Mouse (Mus musculus) ES-E14 (cell line): ENCODE results near the gene Btbd3. TPM values are rescaled to one million over a fixed set of nuclear protein-coding genes. Genes with fewer than 3 reads are reported as not detected.
A peak's percentile ranks its signal among the peaks of the same experiment; 100 is the strongest.

ENCODE experiments used
- DNase-seq: peaks from one replicate; pipeline ENCODE4 v3.0.0-alpha.2; 2013; ENCODE audit warnings: low read depth, low spot score
- H3K27ac ChIP-seq: 2 replicates; pipeline ENCODE4 v1.5.1; 2012; ENCODE audit warnings: low read depth, mild to moderate bottlenecking, low read length, moderate library complexity, mixed read lengths; ENCODE audit not compliant: poor library complexity, insufficient read depth, severe bottlenecking
- H3K36me3 ChIP-seq: 2 replicates; pipeline ENCODE4 v1.6.1; 2012; ENCODE audit warnings: mild to moderate bottlenecking, low read length, moderate library complexity, mixed read lengths; ENCODE audit not compliant: control insufficient read depth, poor library complexity, insufficient read depth, severe bottlenecking
- H3K4me1 ChIP-seq, 2 experiments: fragments of 150-350 bp in 1 of 2; sonication (generic) in 1 of 2; 2 replicates each; pipeline ENCODE4 v1.6.1; 2012; ENCODE audit warnings: low read length in 2 of 2, mild to moderate bottlenecking in 1 of 2, mixed read lengths in 1 of 2; ENCODE audit not compliant: control insufficient read depth in 2 of 2, insufficient read depth in 2 of 2, poor library complexity in 1 of 2
- H3K4me3 ChIP-seq, 2 experiments: fragments of 150-350 bp in 1 of 2; sonication (generic) in 1 of 2; 2 replicates each; pipeline ENCODE4 v1.5.1; 2012; ENCODE audit warnings: low read length in 2 of 2, low read depth in 1 of 2, mild to moderate bottlenecking in 1 of 2, mixed read lengths in 1 of 2; ENCODE audit not compliant: insufficient read depth in 1 of 2, poor library complexity in 1 of 2, severe bottlenecking in 1 of 2
- H3K9ac ChIP-seq: 2 replicates; pipeline ENCODE4 v1.6.1; 2012; ENCODE audit warnings: low read depth, mild to moderate bottlenecking, low read length, mixed read lengths; ENCODE audit not compliant: poor library complexity, insufficient read depth, severe bottlenecking
- H3K9me3 ChIP-seq: fragments of 150-350 bp; sonication (generic); 2 replicates; pipeline ENCODE4 v1.6.1; 2012; ENCODE audit warnings: low read depth, mild to moderate bottlenecking, low read length; ENCODE audit not compliant: control insufficient read depth, insufficient read depth
- CHD2 ChIP-seq: IDR thresholded peaks from 2 replicates; pipeline ENCODE4 v1.6.1; 2014; ENCODE audit warnings: mild to moderate bottlenecking, low read depth, low read length, inconsistent platforms
- HCFC1 ChIP-seq: IDR thresholded peaks from 2 replicates; pipeline ENCODE4 v1.6.1; 2012; ENCODE audit warnings: low read length, inconsistent platforms, borderline replicate concordance; ENCODE audit not compliant: insufficient read depth
- MAFK ChIP-seq: IDR thresholded peaks from 2 replicates; pipeline ENCODE4 v1.6.1; 2014; ENCODE audit warnings: mild to moderate bottlenecking, low read depth, low read length, inconsistent platforms; ENCODE audit not compliant: insufficient read depth
- ZC3H11A ChIP-seq: IDR thresholded peaks from 2 replicates; pipeline ENCODE4 v1.6.1; 2012; ENCODE audit warnings: low read depth, mild to moderate bottlenecking, inconsistent platforms, low read length, borderline replicate concordance
- ZNF384 ChIP-seq: IDR thresholded peaks from 2 replicates; pipeline ENCODE4 v1.6.1; 2012; ENCODE audit warnings: low read depth, low read length, inconsistent platforms
- in situ Hi-C, 2 experiments: fragments of 600-800 bp; cut with MboI; formaldehyde crosslinking; loops; one replicate each; pipeline ENCODE4 v1.15.1; 2025; ENCODE audit warnings: low sequenced_read_pairs in 2 of 2, inconsistent platforms in 1 of 2; ENCODE audit not compliant: unreplicated experiment in 2 of 2
- total RNA-seq: library from RNA; depleted of rRNA; stranded (reverse); fragments of 300-350 nt; gene quantifications from 2 replicates; pipeline ENCODE4 v1.2.3, GENCODE M21; 2012

The Btbd3 gene
- total RNA-seq, 1 experiment = 10.2 TPM

DNA sequence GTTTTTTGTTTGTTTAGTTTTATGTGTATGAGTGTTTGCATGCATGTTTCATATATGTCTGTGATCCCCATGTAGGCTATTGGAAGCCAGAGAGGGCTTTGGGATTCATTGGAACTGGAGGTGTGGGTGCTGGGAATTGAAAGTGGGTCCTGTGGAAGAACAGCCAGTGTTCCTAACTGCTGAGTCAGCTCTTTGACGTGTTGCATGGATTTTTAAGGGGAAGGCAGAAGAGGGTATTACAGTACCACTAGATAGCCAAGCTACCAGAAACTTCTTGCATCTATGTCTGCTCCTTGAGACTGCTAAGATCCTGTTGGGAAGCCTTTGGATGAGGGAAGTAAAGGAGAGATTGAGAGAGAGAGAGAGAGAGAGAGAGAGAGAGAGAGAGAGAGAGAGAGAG, 82.2 kb downstream of the Btbd3 start:
- Histone ChIP-seq H3K9me3 (no peaks in the 10 kb centered on the region), H3K4me1 (peaks cover 0 to 1% of the 10 kb centered on the region in 2 experiments; a peak in 1 of 4 replicates), H3K4me3 (no peak overlapping the region), H3K27ac (no peak overlapping the region), H3K9ac (no peak overlapping the region), H3K36me3 (no peaks in the 10 kb centered on the region)
- no peak for TF ChIP-seq ZNF384
- peak; percentile 97 for TF ChIP-seq MAFK
- TF ChIP-seq CHD2 = no peak
- no peak for TF ChIP-seq HCFC1
- TF ChIP-seq ZC3H11A = no peak
- no peak for DNase-seq
- in situ Hi-C loops = no loop called here

GRCm38 (mm10) chr2:138355366-138355765, 99.0 kb downstream of the Btbd3 start:
- no peak overlapping the region for H3K4me3 ChIP-seq
- H3K9ac ChIP-seq = no peak overlapping the region
- no peak for DNase-seq
- no peaks in the 10 kb centered on the region for H3K9me3 ChIP-seq
- H3K27ac ChIP-seq = no peak overlapping the region
- no peaks in the 10 kb centered on the region for H3K4me1 ChIP-seq
- in situ Hi-C loops = no loop called here
- no peak for TF ChIP-seq ZNF384
- TF ChIP-seq ZC3H11A = no peak
- TF ChIP-seq CHD2 = no peak
- TF ChIP-seq MAFK = no peak
- TF ChIP-seq HCFC1 = no peak
- H3K36me3 ChIP-seq = no peaks in the 10 kb centered on the region

- Histone ChIP-seq H3K9ac (no peak overlapping the region), H3K27ac (no peak overlapping the region), H3K4me1 (no peaks in the 10 kb centered on the region), H3K4me3 (no peak overlapping the region), H3K36me3 (no peaks in the 10 kb centered on the region), H3K9me3 (no peaks in the 10 kb centered on the region)
- in situ Hi-C loops = no loop called here
- TF ChIP-seq MAFK = no peak
- no peak for TF ChIP-seq CHD2
- no peak for TF ChIP-seq ZNF384
- no peak for TF ChIP-seq HCFC1
- no peak for DNase-seq
Observed at GRCm38 (mm10) chr2:138362474-138362873, 106.1 kb downstream of the Btbd3 start.

DNA sequence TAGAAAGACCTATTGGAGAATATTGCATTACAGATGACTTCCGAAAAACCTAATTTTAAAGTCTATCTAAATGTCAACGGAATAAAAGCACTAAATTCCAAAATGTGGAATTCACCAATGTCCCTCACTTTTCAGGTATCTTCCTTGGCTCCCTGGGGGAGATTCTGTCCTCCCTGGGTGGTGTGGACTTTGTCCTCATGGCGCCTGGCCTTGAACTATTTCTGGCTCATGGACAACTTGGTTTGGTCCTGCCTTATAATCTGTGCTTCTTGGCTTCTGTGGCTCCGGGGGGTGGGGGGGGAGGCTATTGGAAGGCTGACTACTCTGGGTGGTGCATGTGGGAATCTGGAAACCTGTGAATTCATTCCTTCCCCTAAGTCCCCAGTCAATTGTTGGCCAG, 109.0 kb downstream of the Btbd3 start:
- H3K36me3 ChIP-seq = no peaks in the 10 kb centered on the region
- no peak for DNase-seq
- TF ChIP-seq CHD2 (no peak), ZNF384 (no peak), MAFK (no peak), HCFC1 (no peak), ZC3H11A (no peak)
- H3K9me3 ChIP-seq = no peaks in the 10 kb centered on the region
- H3K27ac ChIP-seq = no peak overlapping the region
- H3K9ac ChIP-seq = no peak overlapping the region
- in situ Hi-C loops = no loop called here
- H3K4me3 ChIP-seq = no peak overlapping the region
- no peaks in the 10 kb centered on the region for H3K4me1 ChIP-seq

DNA sequence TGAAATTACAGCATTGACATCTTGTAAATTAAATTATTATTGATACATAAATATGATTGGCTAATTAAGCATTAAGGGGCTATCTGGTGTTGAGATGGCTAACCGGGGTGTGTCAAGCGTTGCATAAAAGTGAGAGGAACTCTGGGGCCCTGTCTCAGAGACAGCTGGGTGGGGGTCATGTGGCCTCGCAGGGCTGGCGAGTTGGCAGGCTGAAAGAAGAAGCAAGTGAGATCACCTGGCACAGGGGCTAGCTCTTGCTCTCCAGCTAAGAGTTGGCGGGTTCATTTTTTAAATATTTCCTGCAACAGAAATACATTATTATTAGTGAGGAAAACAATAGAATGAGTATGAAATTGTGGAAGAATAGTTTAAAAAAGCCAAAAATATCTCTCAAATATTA, 118.2 kb downstream of the Btbd3 start:
- no peak for DNase-seq
- no peaks in the 10 kb centered on the region for H3K4me1 ChIP-seq
- no peak overlapping the region for H3K9ac ChIP-seq
- in situ Hi-C loops = no loop called here
- no peak overlapping the region for H3K4me3 ChIP-seq
- no peaks in the 10 kb centered on the region for H3K9me3 ChIP-seq
- no peak overlapping the region for H3K27ac ChIP-seq
- no peaks in the 10 kb centered on the region for H3K36me3 ChIP-seq
- TF ChIP-seq ZC3H11A = no peak
- TF ChIP-seq MAFK = no peak
- TF ChIP-seq CHD2 = no peak
